Mouse (Mus musculus): ENCODE measurements around the gene Ppa1.
"Not testable (repeated sequence)": the region's sequence is repeated elsewhere in the genome, so short reads cannot be mapped to it uniquely, and the experiment has no call there.

Gene Ppa1

GRCm38 (mm10) chr10:61647790-61648736, at the start of gene Ppa1:
Gene Ppa1 (plus strand): TSS chr10:61648552.
- peak; percentile 95 for DNase-seq

GRCm38 (mm10) chr10:61599556-61600114, 48.7 kb upstream of the Ppa1 start:
- no peak for DNase-seq

- DNase-seq, result peak; percentile 84
Observed at GRCm38 (mm10) chr10:61602283-61603033, 45.9 kb upstream of the Ppa1 start.

GRCm38 (mm10) chr10:61604376-61605065, 43.8 kb upstream of the Ppa1 start:
- DNase-seq, result no peak

GRCm38 (mm10) chr10:61605381-61605780, 43.0 kb upstream of the Ppa1 start:
- DNase-seq, result not testable (repeated sequence)

GRCm38 (mm10) chr10:61605851-61606250, 42.5 kb upstream of the Ppa1 start:
- peak; percentile 75 for DNase-seq

- DNase-seq, result no peak
Observed at GRCm38 (mm10) chr10:61608233-61608632, 40.1 kb upstream of the Ppa1 start.

- peak; percentile 61 for DNase-seq
Observed at GRCm38 (mm10) chr10:61610650-61611235, 37.6 kb upstream of the Ppa1 start.

GRCm38 (mm10) chr10:61614311-61614710, 34.0 kb upstream of the Ppa1 start:
- DNase-seq, result no peak

- DNase-seq, result no peak
Observed at GRCm38 (mm10) chr10:61618528-61618927, 29.8 kb upstream of the Ppa1 start.

GRCm38 (mm10) chr10:61621681-61622080, 26.7 kb upstream of the Ppa1 start:
- no peak for DNase-seq

GRCm38 (mm10) chr10:61623874-61624273, 24.5 kb upstream of the Ppa1 start:
- DNase-seq, result not testable (repeated sequence)

- DNase-seq, result no peak
Observed at GRCm38 (mm10) chr10:61624771-61625170, 23.6 kb upstream of the Ppa1 start.

GRCm38 (mm10) chr10:61625381-61626257, 22.7 kb upstream of the Ppa1 start:
- DNase-seq, result peak; percentile 68

- DNase-seq, result no peak
Observed at GRCm38 (mm10) chr10:61626551-61626950, 21.8 kb upstream of the Ppa1 start.

GRCm38 (mm10) chr10:61627195-61627937, 21.0 kb upstream of the Ppa1 start:
- peak; percentile 44 for DNase-seq

GRCm38 (mm10) chr10:61627938-61628250, 20.5 kb upstream of the Ppa1 start:
- DNase-seq, result no peak

GRCm38 (mm10) chr10:61632445-61632844, 15.9 kb upstream of the Ppa1 start:
- no peak for DNase-seq

- no peak for DNase-seq
Observed at GRCm38 (mm10) chr10:61637055-61637454, 11.3 kb upstream of the Ppa1 start.

- DNase-seq, result no peak
Observed at GRCm38 (mm10) chr10:61640363-61640762, 8.0 kb upstream of the Ppa1 start.

GRCm38 (mm10) chr10:61646557-61646956, 1.8 kb upstream of the Ppa1 start:
- DNase-seq, result no peak

All from embryo, embryonic 11 days (tissue).